Mouse (Mus musculus): Measurements from ENCODE around the gene Tdpoz5. TPM values are rescaled to one million over a fixed set of nuclear protein-coding genes. Genes with fewer than 3 reads are reported as not detected.
"Not testable (repeated sequence)": the region's sequence is repeated elsewhere in the genome, so short reads cannot be mapped to it uniquely, and the experiment has no call there.

The Tdpoz5 gene
- polyA plus RNA-seq (2016; fragmentation: Nextera tagmentation; extraction: Ambion mirVana) = not detected in 2 replicates

GRCm38 (mm10) chr3:93961214-93961613, at the start of gene Tdpoz5:
Gene Tdpoz5 (minus strand): TSS chr3:93961314.
- not testable (repeated sequence) for ATAC-seq; H3K9ac ChIP-seq; H3K9me3 ChIP-seq (replicated peaks); H3K4me3 ChIP-seq; H3K4me1 ChIP-seq; H3K27ac ChIP-seq; H3K27me3 ChIP-seq (replicated peaks); H3K36me3 ChIP-seq; H3K4me2 ChIP-seq
- WGBS (ENCODE audit: insufficient replicate concordance) = 60% methylated on average over 2 of the region's 4 CpGs

- not testable (repeated sequence) for H3K9me3 ChIP-seq (replicated peaks); H3K4me2 ChIP-seq; H3K27me3 ChIP-seq (replicated peaks); H3K9ac ChIP-seq; H3K4me1 ChIP-seq; H3K27ac ChIP-seq; H3K36me3 ChIP-seq; ATAC-seq; H3K4me3 ChIP-seq
- 78% methylated on average over 6 of the region's 6 CpGs for WGBS (ENCODE audit: insufficient replicate concordance)
Measured at GRCm38 (mm10) chr3:93968938-93969337, 7.8 kb upstream of the Tdpoz5 start.

GRCm38 (mm10) chr3:93943443-93943842, 17.7 kb downstream of the Tdpoz5 start, which contains the start of gene Gm9117:
Gene Gm9117 (minus strand): TSS chr3:93943543.
- not testable (repeated sequence) for H3K4me2 ChIP-seq; H3K36me3 ChIP-seq; H3K9ac ChIP-seq; H3K4me3 ChIP-seq; H3K27ac ChIP-seq; H3K9me3 ChIP-seq (replicated peaks); ATAC-seq; H3K27me3 ChIP-seq (replicated peaks); H3K4me1 ChIP-seq
- WGBS (ENCODE audit: insufficient replicate concordance) = 60% methylated on average over 4 of the region's 4 CpGs

GRCm38 (mm10) chr3:93938386-93938785, 22.7 kb downstream of the Tdpoz5 start:
- not testable (repeated sequence) for H3K36me3 ChIP-seq

More at GRCm38 (mm10) chr3:93938386-93938785, 22.7 kb downstream of the Tdpoz5 start:
- not testable (repeated sequence) for H3K27ac ChIP-seq; H3K4me2 ChIP-seq; H3K9ac ChIP-seq; H3K4me3 ChIP-seq; H3K4me1 ChIP-seq; H3K9me3 ChIP-seq (replicated peaks); ATAC-seq; H3K27me3 ChIP-seq (replicated peaks)
- no CpG with 5 or more reads among the region's 3 CpGs for WGBS (ENCODE audit: insufficient replicate concordance)

Other genes starting within 250 kb of the Tdpoz5 start
- gene Gm5773, start 188.3 kb downstream of the Tdpoz5 start, polyA plus RNA-seq (2016; fragmentation: Nextera tagmentation; extraction: Ambion mirVana) = not detected in 2 replicates
- gene Tdpoz4, start 164.9 kb downstream of the Tdpoz5 start, polyA plus RNA-seq (2016; fragmentation: Nextera tagmentation; extraction: Ambion mirVana) = not detected in 2 replicates
- not detected in 2 replicates for gene Tdpoz3, start 135.3 kb downstream of the Tdpoz5 start, polyA plus RNA-seq (2016; fragmentation: Nextera tagmentation; extraction: Ambion mirVana)
- gene Gm9117, start 17.8 kb downstream of the Tdpoz5 start, polyA plus RNA-seq (2016; fragmentation: Nextera tagmentation; extraction: Ambion mirVana) = not detected in 2 replicates
- not detected in 2 replicates for gene Gm9125, start 93.6 kb upstream of the Tdpoz5 start, polyA plus RNA-seq (2016; fragmentation: Nextera tagmentation; extraction: Ambion mirVana)
- not detected in 2 replicates for gene Gm10697, start 111.3 kb upstream of the Tdpoz5 start, polyA plus RNA-seq (2016; fragmentation: Nextera tagmentation; extraction: Ambion mirVana)
- gene Gm10696, start 216.9 kb upstream of the Tdpoz5 start, polyA plus RNA-seq (2016; fragmentation: Nextera tagmentation; extraction: Ambion mirVana) = not detected in 2 replicates
- gene Gm5286, start 235.4 kb upstream of the Tdpoz5 start, polyA plus RNA-seq (2016; fragmentation: Nextera tagmentation; extraction: Ambion mirVana) = not detected in 2 replicates